Mouse (Mus musculus) ES-Bruce4 (cell line): ENCODE data around the gene Tmem181a.
"Not testable (repeated sequence)": the region's sequence is repeated elsewhere in the genome, so short reads cannot be mapped to it uniquely, and the experiment has no call there.

ENCODE experiments used
- CTCF ChIP-seq: IDR thresholded peaks from one replicate; pipeline ENCODE4 v1.8.1; 2011; ENCODE audit warnings: low read depth, low read length
- EP300 ChIP-seq: IDR thresholded peaks from 2 replicates; pipeline ENCODE4 v1.6.1; 2011; ENCODE audit warnings: low read depth, low read length; ENCODE audit not compliant: insufficient read depth
- POLR2A ChIP-seq: IDR thresholded peaks from one replicate; pipeline ENCODE4 v1.8.1; 2011; ENCODE audit warnings: low read length; ENCODE audit not compliant: insufficient read depth

DNA sequence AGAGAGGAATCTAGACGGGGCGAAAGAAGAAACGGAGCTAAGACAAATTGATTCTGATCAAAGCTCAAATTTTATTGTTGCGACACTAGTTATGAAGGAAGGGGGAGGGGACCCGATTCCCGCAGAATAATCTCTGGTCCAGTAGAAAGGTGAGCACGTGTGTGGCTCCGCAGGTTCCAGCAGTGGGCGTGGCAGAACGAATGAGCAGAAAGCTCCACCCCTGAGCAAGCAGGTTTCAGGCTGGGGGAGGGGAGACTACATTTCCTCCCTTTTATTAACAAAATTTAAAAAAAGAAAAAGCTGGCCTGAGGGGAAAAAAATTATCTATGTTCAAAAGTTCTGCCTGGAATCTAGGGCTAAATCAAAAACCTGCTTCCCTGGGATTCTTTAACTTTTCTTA lies 68.4 kb downstream of the Tmem181a start:
- TF ChIP-seq CTCF, POLR2A, EP300: not testable (repeated sequence)
